In genomic region chr11:59483212-59483611, GRCm38 (mm10) we compare ENCODE assay signal across 8 mouse cellular contexts. TPM values are rescaled to one million over a fixed set of nuclear protein-coding genes. Genes with fewer than 3 reads are reported as not detected.
DNase-seq lines count a peak whose midpoint lies in the region; ATAC-seq and TF ChIP-seq lines count a peak whose summit lies in the region.

No protein-coding gene starts in this region.

- 0 out of 2 replicates have a peak, but pooled peaks cover 2% of the 10 kb centered on the region for H3K4me1 ChIP-seq in heart, embryonic 11.5 days (ENCODE audit: control insufficient read depth, insufficient read depth, low read length)
- H3K4me1 ChIP-seq in thymus, adult 2 months (replicated peaks; ENCODE audit: control insufficient read depth, insufficient read depth, low read length): no peaks in the 10 kb centered on the region

- H3K27ac ChIP-seq in heart, embryonic 11.5 days (ENCODE audit: low read depth, low read length): no peak overlapping the region
- no peak overlapping the region for H3K27ac ChIP-seq in thymus, adult 2 months (ENCODE audit: control insufficient read depth, insufficient read depth, low read length)

- H3K9ac ChIP-seq in heart, embryonic 11.5 days (ENCODE audit: low read depth, low read length): no peak overlapping the region

- peak; percentile 53 for DNase-seq in heart, adult 8-10 months (ENCODE audit: low spot score)
- DNase-seq in thymus, adult 2 months: peak; percentile 38
- no peak for DNase-seq in thymus, adult 18-20 months
- DNase-seq in cerebellum, adult 9-10 months: peak; percentile 63
- DNase-seq in kidney, postnatal 10 days: peak; percentile 76
- DNase-seq in frontal cortex, postnatal 25 days (ENCODE audit: low spot score in 2 of 2): no peak

- no peak overlapping the region for H3K4me2 ChIP-seq in heart, embryonic 11.5 days

- TF ChIP-seq POLR2A in thymus, adult 2 months (IDR thresholded peaks at IDR 0.05; ENCODE audit: control insufficient read depth, extremely low read depth, insufficient read depth, low read length, poor library complexity): no peak

- H3K36me3 ChIP-seq in heart, embryonic 11.5 days (ENCODE audit: control insufficient read depth, insufficient read depth, low read length): peaks cover 19% of the 10 kb centered on the region
- peaks cover 22% of the 10 kb centered on the region for H3K36me3 ChIP-seq in thymus, adult 2 months (ENCODE audit: control insufficient read depth, insufficient read depth, low read length)

- H3K27me3 ChIP-seq in heart, embryonic 11.5 days (ENCODE audit: control insufficient read depth, insufficient read depth, low read length): no peaks in the 10 kb centered on the region
- no peaks in the 10 kb centered on the region for H3K27me3 ChIP-seq in thymus, adult 2 months (ENCODE audit: control insufficient read depth, insufficient read depth, low read length)

- no peak overlapping the region for H3K4me3 ChIP-seq in heart, embryonic 11.5 days (ENCODE audit: low read depth, low read length)
- H3K4me3 ChIP-seq in thymus, adult 2 months (ENCODE audit: control insufficient read depth, insufficient read depth, low read length): no peak overlapping the region

- H3K9me3 ChIP-seq in heart, embryonic 11.5 days (replicated peaks; ENCODE audit: control insufficient read depth, low read length): no peaks in the 10 kb centered on the region

- ATAC-seq in heart, embryonic 11.5 days (replicated peaks; ENCODE audit: insufficient number of reproducible peaks, low FRiP score, low TSS enrichment): no peak
- peak; percentile 69 for ATAC-seq in megakaryocyte progenitor cell, adult 5-6 weeks (replicated peaks; ENCODE audit: poor library complexity)

- TF ChIP-seq CTCF in thymus, adult 2 months (IDR thresholded peaks at IDR 0.05; ENCODE audit: borderline replicate concordance, control insufficient read depth, extremely low read depth, insufficient read depth, low read length, poor library complexity): no peak

- 10% methylated on average over 2 of the region's 2 CpGs for WGBS in heart, embryonic 11.5 days (ENCODE audit: insufficient replicate concordance)
- 7% methylated on average over 2 of the region's 2 CpGs for WGBS in thymus, adult 2 months

RNA-seq across cellular contexts. Expression of gene Zfp867, which starts 10.9 kb away (rescaled TPM):
- total RNA-seq in heart, adult 8-10 months (2022): 1 to 10 TPM; 3.4 to 5.3 (median 4.2) TPM
- polyA plus RNA-seq in heart, embryonic 11.5 days (2014; fragmentation: Nextera tagmentation; extraction: Ambion mirVana): 5.8 and 6.2 TPM in 2 replicates
- 0.34 and 0.50 TPM in 2 replicates for polyA plus RNA-seq in thymus, adult 2 months (2012; rRNA removed)
- 1.8 and 1.9 TPM in 2 replicates for total RNA-seq in megakaryocyte progenitor cell, adult 5-6 weeks (2015)
- 0.58 and 2.7 TPM in 2 replicates for total RNA-seq in megakaryocyte progenitor cell, adult 5-6 weeks (2017)

RNA-seq across cellular contexts. Expression of gene Snap47, which starts 32.2 kb away (rescaled TPM):
- 10 to 100 TPM; 41.5 to 52.6 (median 44.8) TPM for total RNA-seq in heart, adult 8-10 months (2022)
- polyA plus RNA-seq in heart, embryonic 11.5 days (2014; fragmentation: Nextera tagmentation; extraction: Ambion mirVana): 117 and 124 TPM in 2 replicates
- 35.1 and 36.8 TPM in 2 replicates for polyA plus RNA-seq in thymus, adult 2 months (2012; rRNA removed)
- 4.9 and 7.0 TPM in 2 replicates for total RNA-seq in megakaryocyte progenitor cell, adult 5-6 weeks (2015)
- total RNA-seq in megakaryocyte progenitor cell, adult 5-6 weeks (2017): 6.2 and 7.8 TPM in 2 replicates

RNA-seq across cellular contexts. Expression of gene Jmjd4, which starts 33.4 kb away (rescaled TPM):
- 10 to 100 TPM; 10.4 to 13.8 (median 12.5) TPM for total RNA-seq in heart, adult 8-10 months (2022)
- 11.3 and 13.0 TPM in 2 replicates for polyA plus RNA-seq in heart, embryonic 11.5 days (2014; fragmentation: Nextera tagmentation; extraction: Ambion mirVana)
- polyA plus RNA-seq in thymus, adult 2 months (2012; rRNA removed): 16.4 and 16.9 TPM in 2 replicates
- 4.8 and 5.5 TPM in 2 replicates for total RNA-seq in megakaryocyte progenitor cell, adult 5-6 weeks (2015)
- total RNA-seq in megakaryocyte progenitor cell, adult 5-6 weeks (2017): 6.4 TPM in 2 replicates

RNA-seq across cellular contexts. Expression of gene Zkscan17, which starts 43.3 kb away (rescaled TPM):
- 10 to 100 TPM; 11.1 to 14.3 (median 13.3) TPM for total RNA-seq in heart, adult 8-10 months (2022)
- 12.8 and 15.0 TPM in 2 replicates for polyA plus RNA-seq in heart, embryonic 11.5 days (2014; fragmentation: Nextera tagmentation; extraction: Ambion mirVana)
- 15.9 and 21.1 TPM in 2 replicates for polyA plus RNA-seq in thymus, adult 2 months (2012; rRNA removed)
- 15.6 and 15.7 TPM in 2 replicates for total RNA-seq in megakaryocyte progenitor cell, adult 5-6 weeks (2015)
- total RNA-seq in megakaryocyte progenitor cell, adult 5-6 weeks (2017): 12.7 and 13.7 TPM in 2 replicates

RNA-seq across cellular contexts. Expression of gene Nlrp3, which starts 58.2 kb away (rescaled TPM):
- under 1 TPM; 0.25 to 0.92 (median 0.43) TPM for total RNA-seq in heart, adult 8-10 months (2022)
- polyA plus RNA-seq in heart, embryonic 11.5 days (2014; fragmentation: Nextera tagmentation; extraction: Ambion mirVana): 0.16 TPM in 1 of 2 replicates, not detected in the other
- 0.41 and 0.70 TPM in 2 replicates for polyA plus RNA-seq in thymus, adult 2 months (2012; rRNA removed)
- 3.0 and 6.9 TPM in 2 replicates for total RNA-seq in megakaryocyte progenitor cell, adult 5-6 weeks (2015)
- 5.5 and 8.5 TPM in 2 replicates for total RNA-seq in megakaryocyte progenitor cell, adult 5-6 weeks (2017)

Comparison
In these comparisons a context has a peak if more than half of its experiments do, and no peak if none do; other contexts are left out.
1. DNase-seq: peak in heart, adult 8-10 months (single experiment), thymus, adult 2 months (single experiment), cerebellum, adult 9-10 months (single experiment) and kidney, postnatal 10 days (single experiment); none in thymus, adult 18-20 months (0 of 2) and frontal cortex, postnatal 25 days (0 of 2).
2. RNA of gene Snap47, which starts 32.2 kb away (total RNA-seq): 41.5 to 52.6 TPM in heart, adult 8-10 months; 4.9 to 7.8 TPM in megakaryocyte progenitor cell, adult 5-6 weeks; every median in the first group is over 4 times any median in the second.